Mouse (Mus musculus): ENCODE measurements around the gene Nectin1.

DNA sequence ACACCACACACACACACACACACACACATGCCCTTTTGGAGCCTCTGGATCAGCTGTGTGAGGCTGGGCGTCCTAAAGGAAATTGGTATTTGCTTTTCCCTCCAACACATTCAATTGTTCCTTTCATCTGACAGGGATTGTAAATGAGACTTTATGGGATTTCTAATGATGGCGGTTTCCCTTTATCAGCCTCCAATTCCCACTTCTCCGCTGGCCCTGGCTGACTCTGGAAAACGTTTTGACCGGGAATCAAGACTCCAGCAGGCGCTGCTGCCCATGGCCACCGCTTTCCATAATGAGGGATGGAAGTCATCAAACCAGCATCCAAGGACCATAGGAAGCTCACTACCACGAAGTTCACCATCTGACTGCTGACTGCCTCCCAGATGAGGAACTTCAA, 11.1 kb upstream of the Nectin1 start:
- TF ChIP-seq CTCF (IDR thresholded peaks at IDR 0.05; ENCODE audit: low read depth) (no peak), EP300 (IDR thresholded peaks at IDR 0.05; ENCODE audit: low read depth) (no peak)

Measured in liver, embryonic 14.5 days (tissue).